Mouse (Mus musculus) WW6 (cell line): ENCODE results near the gene Ugt1a10.
"Not testable (repeated sequence)": the region's sequence is repeated elsewhere in the genome, so short reads cannot be mapped to it uniquely, and the experiment has no call there.

ENCODE experiments used
- DNase-seq: peaks from one replicate; pipeline ENCODE4 v3.0.0-alpha.2; 2013; ENCODE audit warnings: low read depth, low spot score

The Ugt1a10 gene

GRCm38 (mm10) chr1:88138145-88138544 is 83.0 kb downstream of the Ugt1a10 start:
- DNase-seq = no peak

GRCm38 (mm10) chr1:88140492-88140891 is 85.3 kb downstream of the Ugt1a10 start:
- DNase-seq = not testable (repeated sequence)

DNA sequence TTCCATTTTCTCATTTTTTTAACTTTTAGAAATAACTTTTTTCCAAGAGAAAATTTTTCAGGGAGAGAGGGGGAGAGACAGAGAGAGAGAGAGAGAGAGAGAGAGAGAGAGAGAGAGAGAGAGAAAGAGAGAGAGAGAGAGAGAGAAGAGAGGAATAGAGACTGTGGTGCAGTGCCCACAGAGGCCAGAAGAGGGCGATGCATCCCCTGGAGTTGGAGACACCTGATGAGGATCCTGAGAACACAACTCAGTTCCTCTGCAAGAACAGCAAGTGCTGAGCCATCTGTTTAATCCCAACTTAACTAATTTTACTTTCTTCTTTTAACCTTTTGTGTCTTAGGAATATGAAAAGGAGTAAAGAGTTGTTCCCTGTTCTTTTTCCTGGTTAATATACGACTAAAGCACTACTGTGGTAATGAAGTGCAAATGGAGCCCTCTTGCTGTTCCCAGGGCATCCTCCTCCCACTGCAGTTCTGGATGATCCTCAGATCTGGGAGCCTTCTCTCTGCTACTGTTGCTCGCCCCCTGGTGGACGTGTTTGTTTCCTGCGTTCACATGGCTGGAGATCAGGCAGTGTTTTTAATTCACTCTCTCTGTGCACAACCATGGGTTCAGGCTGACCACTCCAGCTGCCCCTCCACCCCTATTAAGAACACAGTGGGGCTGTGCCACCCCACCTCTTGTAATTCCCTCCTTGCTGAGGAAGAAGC is 88.9 kb downstream of the Ugt1a10 start:
- not testable (repeated sequence) for DNase-seq

- DNase-seq = not testable (repeated sequence)
Observed at GRCm38 (mm10) chr1:88145278-88145677, 90.1 kb downstream of the Ugt1a10 start.

GRCm38 (mm10) chr1:88150133-88150532 is 94.9 kb downstream of the Ugt1a10 start:
- not testable (repeated sequence) for DNase-seq

GRCm38 (mm10) chr1:88158430-88158829 is 103.2 kb downstream of the Ugt1a10 start:
- DNase-seq = no peak

DNA sequence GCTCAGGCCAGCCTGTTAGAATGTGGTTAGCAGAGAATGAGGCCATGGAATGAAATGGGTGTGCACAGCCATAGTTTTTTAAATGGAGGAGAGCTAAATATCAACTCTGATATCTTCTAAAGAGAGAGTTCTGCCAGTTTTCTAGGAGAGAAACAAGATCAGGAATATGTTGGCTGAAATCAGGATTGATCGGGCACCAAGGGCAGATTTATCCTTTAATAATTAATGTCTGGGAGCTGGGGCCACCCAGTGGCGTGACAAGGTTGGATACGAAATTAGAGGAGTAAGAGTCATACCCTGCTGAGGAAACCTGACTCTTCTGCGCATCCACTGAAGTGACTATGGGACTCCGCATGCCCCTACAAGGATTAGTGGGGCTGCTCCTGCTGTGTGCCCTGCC is 110.5 kb downstream of the Ugt1a10 start, which contains the start of gene Ugt1a5:
Ugt1a5 (plus strand) TSS at position 302 of the 400 bp plus-strand sequence.
- DNase-seq = no peak

DNA sequence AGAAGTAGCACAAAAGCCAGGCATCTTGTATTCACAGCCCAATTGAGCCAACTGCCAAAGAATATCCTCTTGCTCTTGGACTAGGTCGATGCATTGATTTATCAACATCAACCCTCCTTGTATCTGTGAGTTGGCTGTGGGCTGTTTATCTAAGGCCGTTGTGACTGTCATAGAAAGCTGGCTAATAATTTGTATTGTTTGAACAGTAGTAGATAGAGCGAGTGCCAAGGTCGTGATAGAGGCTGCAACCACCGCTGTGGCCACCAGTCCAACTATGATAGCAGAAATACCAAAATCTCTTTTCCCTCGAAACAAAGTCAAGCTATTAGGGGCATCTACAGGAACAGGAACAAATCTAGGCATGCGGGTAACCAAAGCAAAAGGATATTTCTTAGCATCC is 117.0 kb downstream of the Ugt1a10 start:
- not testable (repeated sequence) for DNase-seq

- no peak for DNase-seq
Observed at GRCm38 (mm10) chr1:88179657-88180056, 124.5 kb downstream of the Ugt1a10 start.

GRCm38 (mm10) chr1:88186325-88186935 is 131.2 kb downstream of the Ugt1a10 start:
- DNase-seq = no peak

DNA sequence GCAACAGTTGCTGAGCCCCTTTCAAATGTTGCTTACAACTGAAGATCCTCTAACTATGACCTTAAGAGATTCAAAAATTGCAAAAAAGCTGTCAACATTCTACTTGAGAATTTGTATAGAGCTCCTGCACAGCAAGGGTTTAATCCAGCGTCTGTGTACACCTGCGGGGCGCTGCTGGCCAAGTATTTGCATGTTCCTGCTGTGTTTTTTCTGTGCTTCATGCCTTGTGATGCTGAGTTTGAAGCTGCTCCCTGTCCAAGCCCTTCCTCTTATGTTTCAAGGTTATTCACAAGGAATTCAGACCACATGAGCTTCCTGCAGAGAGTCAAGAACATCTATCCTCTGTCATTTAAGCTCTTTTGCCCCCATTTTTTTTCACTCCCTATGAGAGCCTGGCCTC is 136.9 kb downstream of the Ugt1a10 start:
- DNase-seq = no peak

GRCm38 (mm10) chr1:88195687-88196086 is 140.5 kb downstream of the Ugt1a10 start:
- DNase-seq = no peak

DNA sequence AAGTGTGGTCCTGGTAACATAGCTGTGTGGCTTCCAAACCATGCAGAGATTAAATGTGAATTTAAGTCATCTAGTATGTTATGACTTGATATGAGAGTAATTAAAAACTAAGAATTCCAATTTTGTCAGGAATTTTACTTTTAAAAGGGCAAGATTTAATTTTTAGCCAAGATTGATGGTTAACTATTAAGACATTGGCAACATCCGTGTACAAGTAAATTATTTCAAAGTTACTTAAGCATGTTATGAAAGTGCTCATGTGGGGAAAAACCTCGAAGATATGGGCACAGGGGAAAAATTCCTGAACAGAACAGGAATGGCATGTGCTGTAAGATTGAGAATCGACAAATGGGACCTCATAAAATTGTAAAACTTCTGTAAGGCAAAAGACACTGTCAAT is 142.3 kb downstream of the Ugt1a10 start:
- DNase-seq = no peak

GRCm38 (mm10) chr1:88199996-88200395 is 144.8 kb downstream of the Ugt1a10 start:
- no peak for DNase-seq

- no peak for DNase-seq
Observed at GRCm38 (mm10) chr1:88200456-88200855, 145.3 kb downstream of the Ugt1a10 start, which contains the start of gene Ugt1a2. TSS of gene Ugt1a2 (plus strand) at chr1:88200601.

DNA sequence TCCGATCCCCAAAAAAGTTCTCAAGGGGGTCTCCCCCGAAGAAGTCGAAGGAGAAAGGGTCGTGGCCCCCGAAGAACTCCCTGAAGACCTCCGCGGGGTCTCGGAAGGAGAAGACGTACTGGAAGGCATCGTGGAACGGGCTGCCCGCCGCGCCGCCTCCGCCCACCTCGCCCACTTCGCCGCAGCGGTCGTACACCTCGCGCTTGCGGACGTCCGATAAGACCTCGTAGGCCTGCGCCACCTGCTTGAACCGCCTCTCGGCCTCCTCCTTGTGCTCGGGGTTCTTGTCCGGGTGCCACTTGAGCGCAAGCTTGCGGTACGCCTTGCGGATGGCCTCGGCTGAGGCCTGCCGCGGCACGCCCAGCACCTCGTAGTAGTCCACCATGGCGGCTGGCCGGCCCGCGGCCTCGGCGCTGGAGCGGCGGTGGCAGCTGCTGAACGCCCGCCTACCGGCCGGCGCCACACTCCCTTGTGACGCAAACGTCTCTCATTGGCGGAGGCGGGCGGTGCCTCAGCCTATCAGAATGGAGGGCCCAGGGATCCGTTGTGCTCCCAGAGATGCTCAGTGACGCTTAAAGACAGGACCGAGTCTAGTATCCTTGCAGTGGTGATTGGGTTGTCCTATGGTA is 150.2 kb downstream of the Ugt1a10 start, which contains the start of gene Dnajb3:
Dnajb3 (minus strand) TSS at position 489 of the 629 bp plus-strand sequence.
- DNase-seq = no peak

DNA sequence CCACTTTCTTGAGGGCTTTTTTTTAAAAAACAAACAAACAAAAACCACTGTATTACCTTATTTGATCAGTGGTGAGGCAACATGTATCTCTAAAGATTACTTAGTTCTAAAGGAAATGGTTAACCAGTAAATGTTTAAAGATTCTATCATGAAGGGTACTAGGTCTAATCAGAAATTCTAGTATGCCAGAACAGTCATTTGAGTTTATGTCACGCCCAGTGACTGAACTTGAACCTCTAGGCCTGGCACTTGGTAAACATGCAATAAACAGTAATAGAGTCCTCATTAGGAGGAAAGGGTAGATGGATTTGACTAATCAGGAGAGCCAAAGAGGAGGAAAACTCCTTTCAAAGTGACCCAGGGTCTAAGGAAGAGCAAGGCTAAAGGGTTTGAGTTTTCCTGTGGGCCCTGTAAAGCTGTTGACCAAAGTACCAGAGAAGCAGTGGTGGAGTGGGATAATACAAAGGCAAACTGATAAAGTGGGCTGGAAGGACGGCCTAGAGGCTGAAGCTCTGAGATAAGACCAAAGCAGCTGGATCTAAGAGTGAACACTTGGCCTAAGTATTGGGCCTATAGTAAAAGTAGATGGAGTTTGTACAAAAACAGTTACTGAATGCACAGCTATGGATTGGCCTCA is 151.8 kb downstream of the Ugt1a10 start:
- DNase-seq = no peak

DNA sequence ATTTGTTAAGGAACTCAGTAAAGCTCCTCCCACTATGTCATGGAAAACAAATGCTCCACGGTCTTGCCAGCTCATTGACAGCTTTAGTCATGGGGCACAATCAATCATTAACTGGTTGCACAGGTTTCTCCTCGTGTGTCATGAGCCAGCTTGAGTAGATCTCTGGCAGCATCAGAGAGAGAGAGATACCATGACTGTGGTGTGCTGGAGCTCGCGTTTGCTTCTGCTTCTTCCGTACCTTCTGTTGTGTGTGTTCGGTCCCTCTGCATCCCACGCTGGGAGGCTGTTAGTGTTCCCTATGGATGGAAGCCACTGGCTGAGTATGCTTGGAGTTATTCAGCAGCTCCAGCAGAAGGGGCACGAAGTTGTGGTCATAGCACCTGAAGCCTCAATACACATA is 156.6 kb downstream of the Ugt1a10 start, which contains the start of gene Ugt1a1:
Ugt1a1 (plus strand) TSS at position 148 of the 400 bp plus-strand sequence.
- no peak for DNase-seq

DNA sequence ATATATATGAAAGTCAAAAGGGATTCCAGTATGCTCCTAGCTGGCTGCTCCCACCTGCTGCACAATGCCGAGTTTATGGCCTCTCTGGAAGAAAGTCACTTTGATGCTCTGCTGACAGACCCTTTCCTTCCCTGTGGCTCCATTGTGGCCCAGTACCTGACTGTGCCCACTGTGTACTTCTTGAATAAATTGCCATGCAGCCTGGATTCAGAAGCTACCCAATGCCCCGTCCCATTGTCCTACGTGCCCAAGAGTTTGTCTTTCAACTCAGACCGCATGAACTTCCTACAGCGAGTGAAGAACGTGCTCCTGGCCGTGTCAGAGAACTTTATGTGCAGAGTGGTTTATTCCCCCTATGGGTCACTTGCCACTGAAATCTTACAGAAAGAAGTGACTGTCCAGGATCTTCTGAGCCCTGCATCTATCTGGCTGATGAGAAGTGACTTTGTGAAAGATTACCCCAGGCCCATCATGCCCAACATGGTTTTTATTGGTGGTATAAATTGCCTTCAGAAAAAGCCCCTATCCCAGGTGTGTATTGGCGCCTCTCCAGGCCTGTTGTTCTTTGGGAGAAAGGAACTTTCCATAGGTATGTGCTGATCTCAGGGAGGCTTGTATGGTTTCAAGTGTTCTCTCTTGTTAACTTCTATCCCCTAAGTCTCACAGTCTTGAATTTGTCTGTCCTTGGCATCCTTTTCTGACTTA is 157.3 kb downstream of the Ugt1a10 start:
- DNase-seq = no peak

- no peak for DNase-seq
Observed at GRCm38 (mm10) chr1:88213061-88213460, 157.9 kb downstream of the Ugt1a10 start.

GRCm38 (mm10) chr1:88213766-88214461 is 158.7 kb downstream of the Ugt1a10 start:
- DNase-seq = no peak
